Mouse (Mus musculus) neural tube, embryonic 15.5 days (tissue): ENCODE data around the gene Ppp1r27. TPM values are rescaled to one million over a fixed set of nuclear protein-coding genes. Genes with fewer than 3 reads are reported as not detected.
A peak's percentile ranks its signal among the peaks of the same experiment; 100 is the strongest.
"Not testable (repeated sequence)": the region's sequence is repeated elsewhere in the genome, so short reads cannot be mapped to it uniquely, and the experiment has no call there.

Experiments used
- ATAC-seq: fragments of 200-750 bp; cut with Nextera tagmentation; 2 replicates; pipeline ENCODE4 v1.8.0; 2017; ENCODE audit warnings: mild to moderate bottlenecking, moderate TSS enrichment, moderate library complexity; ENCODE audit not compliant: low FRiP score
- H3K27ac ChIP-seq: fragments of 300-500 bp; sonication (generic); replicated peaks from 2 replicates; pipeline ENCODE4 v1.5.1; 2015; ENCODE audit warnings: mild to moderate bottlenecking, inconsistent platforms
- H3K27me3 ChIP-seq: fragments of 300-500 bp; sonication (generic); replicated peaks from 2 replicates; pipeline ENCODE4 v1.6.1; 2015; ENCODE audit warnings: inconsistent platforms
- H3K36me3 ChIP-seq: fragments of 300-500 bp; sonication (generic); 2 replicates; pipeline ENCODE4 v1.6.1; 2015; ENCODE audit warnings: inconsistent platforms
- H3K4me1 ChIP-seq: fragments of 300-500 bp; sonication (generic); 2 replicates; pipeline ENCODE4 v1.6.1; 2015; ENCODE audit warnings: inconsistent platforms
- H3K4me2 ChIP-seq: fragments of 300-500 bp; sonication (generic); 2 replicates; pipeline ENCODE4 v1.6.1; 2015; ENCODE audit warnings: inconsistent platforms, mild to moderate bottlenecking, moderate library complexity
- H3K4me3 ChIP-seq: fragments of 300-500 bp; sonication (generic); replicated peaks from 2 replicates; pipeline ENCODE4 v1.5.1; 2015; ENCODE audit warnings: mild to moderate bottlenecking, inconsistent platforms
- H3K9ac ChIP-seq: fragments of 300-500 bp; sonication (generic); replicated peaks from 2 replicates; pipeline ENCODE4 v1.6.1; 2015; ENCODE audit warnings: mild to moderate bottlenecking, inconsistent platforms
- H3K9me3 ChIP-seq: fragments of 300-500 bp; sonication (generic); replicated peaks from 2 replicates; pipeline ENCODE4 v1.6.1; 2016; ENCODE audit warnings: inconsistent platforms
- whole genome bisulfite sequencing: fragments of 180-500 bp; shearing (Covaris S2); methylation state at CpG from one replicate; pipeline ENCODE4 v1.1.7; 2015; ENCODE audit warnings: mixed read lengths; 5-methylcytosine and 5-hydroxymethylcytosine counted together
- polyA plus RNA-seq: library from polyadenylated mRNA; unstranded; fragments of >200 nt; fragmentation: Nextera tagmentation; extraction: Ambion mirVana; gene quantifications from 2 replicates; pipeline ENCODE4 v1.2.1, GENCODE M21; 2015

Ppp1r27 gene
- polyA plus RNA-seq, 1 experiment from 2014 or later = 0.69 TPM

DNA sequence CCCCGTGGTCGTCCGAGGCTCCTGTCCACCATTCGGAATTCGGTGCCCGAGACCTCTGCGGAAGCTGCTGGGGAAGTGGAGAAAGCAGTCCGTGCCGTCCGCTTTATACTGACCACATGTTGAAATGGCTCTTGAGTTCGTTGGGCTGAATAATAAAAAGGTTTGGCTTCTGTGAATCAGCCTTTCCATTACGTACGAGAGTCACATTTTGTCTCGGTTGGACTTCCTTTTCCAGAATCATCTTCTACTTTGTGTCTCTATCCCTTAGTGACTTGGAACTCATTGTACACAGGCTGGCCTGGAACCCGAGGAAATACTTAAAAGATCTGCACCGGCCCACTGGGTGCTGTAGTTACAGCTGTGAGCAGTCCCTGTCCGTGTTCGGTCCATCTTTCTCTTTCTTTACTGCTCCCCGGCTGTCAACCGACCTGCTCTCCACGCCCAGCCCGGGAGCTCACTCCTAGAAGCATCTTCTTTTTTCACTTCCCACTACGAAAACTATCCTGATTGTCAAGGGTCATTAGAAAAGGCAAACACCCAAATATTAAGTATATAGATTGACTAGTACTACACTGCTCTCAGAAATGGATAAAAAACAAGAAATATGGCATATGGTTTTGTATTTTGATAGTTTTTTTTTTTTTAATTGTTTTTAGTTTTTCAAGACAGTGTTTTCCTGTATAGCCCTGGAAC, 22.8 kb upstream of the Ppp1r27 start:
- H3K4me1 ChIP-seq = peaks cover 25% of the 10 kb centered on the region
- ATAC-seq = peak; percentile 9
- WGBS = under 1% methylated on average over 23 of the region's 23 CpGs

DNA sequence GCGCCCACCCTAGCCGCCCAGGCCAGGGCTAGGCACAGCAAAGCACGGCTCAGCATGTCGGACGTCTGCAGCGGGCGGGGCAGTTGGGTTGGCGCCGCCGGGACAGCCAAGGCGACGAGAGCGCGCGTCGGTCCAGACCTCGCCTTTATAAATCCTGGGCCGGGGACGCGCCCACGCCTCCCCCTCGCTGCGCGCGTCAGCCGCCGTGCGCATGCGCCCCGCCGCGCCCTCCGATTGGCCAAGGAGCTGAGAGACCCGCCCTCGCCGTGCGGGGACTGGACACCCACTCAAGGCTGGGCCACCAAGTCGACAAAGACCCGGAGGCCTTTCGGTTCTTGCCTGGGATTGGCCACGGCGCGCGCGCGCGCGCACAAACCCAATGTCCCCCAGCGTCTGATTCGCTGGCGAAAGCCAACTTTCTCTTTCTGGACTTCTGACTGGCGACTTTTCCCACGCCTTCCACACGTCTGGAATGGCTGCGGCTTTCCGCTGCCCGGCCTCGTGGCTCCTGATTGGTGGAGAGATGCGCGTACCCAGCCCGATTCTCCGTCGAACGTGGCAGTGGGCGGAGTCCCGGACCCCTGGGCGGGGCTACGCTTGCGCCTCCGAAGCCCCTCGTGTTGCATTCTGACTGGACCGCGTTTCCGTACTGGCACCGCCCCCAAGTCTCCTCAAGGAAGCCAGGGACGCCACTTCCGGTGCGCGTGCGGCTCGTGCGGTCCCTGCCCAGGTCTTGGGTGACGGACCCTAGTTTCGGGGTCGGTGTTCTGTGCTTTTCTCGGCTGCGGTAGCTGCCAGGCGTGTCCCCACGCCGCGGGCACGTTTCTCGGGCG, 22.0 kb upstream of the Ppp1r27 start, which contains the start of gene P4hb:
Gene P4hb, minus strand, starts transcription at position 502 of the 833 bp plus-strand sequence.
- peaks cover 27% of the 10 kb centered on the region for H3K4me1 ChIP-seq
- peak within 1 kb of the TSS; percentile 82 for H3K9ac ChIP-seq
- ATAC-seq = peak; percentile 97
- H3K4me3 ChIP-seq = peak within 1 kb of the TSS; percentile 83
- peak within 1 kb of the TSS; percentile 88 for H3K4me2 ChIP-seq
- H3K27me3 ChIP-seq = no peaks in the 10 kb centered on the region
- H3K9me3 ChIP-seq = no peaks in the 10 kb centered on the region
- peak within 1 kb of the TSS; percentile 91 for H3K27ac ChIP-seq
- peaks cover 37% of the 10 kb centered on the region for H3K36me3 ChIP-seq
- WGBS = under 1% methylated on average over 94 of the region's 94 CpGs

More for the DNA sequence above, 22.8 kb upstream of the Ppp1r27 start:
- Histone ChIP-seq H3K4me2 (peak overlapping the region; percentile 88), H3K9me3 (no peaks in the 10 kb centered on the region), H3K27ac (peak overlapping the region; percentile 91), H3K27me3 (no peaks in the 10 kb centered on the region), H3K4me3 (peak overlapping the region; percentile 83), H3K36me3 (peaks cover 37% of the 10 kb centered on the region), H3K9ac (peak overlapping the region; percentile 74)

- Histone ChIP-seq H3K27ac (peak overlapping the region; percentile 91), H3K27me3 (no peaks in the 10 kb centered on the region), H3K9ac (peak overlapping the region; percentile 82), H3K36me3 (peaks cover 37% of the 10 kb centered on the region), H3K9me3 (no peaks in the 10 kb centered on the region), H3K4me1 (peaks cover 28% of the 10 kb centered on the region), H3K4me3 (peak overlapping the region; percentile 83), H3K4me2 (peak overlapping the region; percentile 82)
- WGBS = under 1% methylated on average over 20 of the region's 24 CpGs
- peak; percentile 37; the same call in 1 of the 2 replicates for ATAC-seq
Observed at GRCm38 (mm10) chr11:120572417-120572751, 21.5 kb upstream of the Ppp1r27 start.

- Histone ChIP-seq H3K4me3 (peak overlapping the region; percentile 83), H3K27me3 (no peaks in the 10 kb centered on the region), H3K9ac (peak overlapping the region; percentile 82), H3K4me1 (peaks cover 28% of the 10 kb centered on the region), H3K36me3 (peaks cover 39% of the 10 kb centered on the region), H3K27ac (peak overlapping the region; percentile 91), H3K9me3 (no peaks in the 10 kb centered on the region), H3K4me2 (peak overlapping the region; percentile 82)
- WGBS = 14% methylated on average over 11 of the region's 11 CpGs
- ATAC-seq = no peak
Observed at GRCm38 (mm10) chr11:120571754-120572416, 21.0 kb upstream of the Ppp1r27 start.

DNA sequence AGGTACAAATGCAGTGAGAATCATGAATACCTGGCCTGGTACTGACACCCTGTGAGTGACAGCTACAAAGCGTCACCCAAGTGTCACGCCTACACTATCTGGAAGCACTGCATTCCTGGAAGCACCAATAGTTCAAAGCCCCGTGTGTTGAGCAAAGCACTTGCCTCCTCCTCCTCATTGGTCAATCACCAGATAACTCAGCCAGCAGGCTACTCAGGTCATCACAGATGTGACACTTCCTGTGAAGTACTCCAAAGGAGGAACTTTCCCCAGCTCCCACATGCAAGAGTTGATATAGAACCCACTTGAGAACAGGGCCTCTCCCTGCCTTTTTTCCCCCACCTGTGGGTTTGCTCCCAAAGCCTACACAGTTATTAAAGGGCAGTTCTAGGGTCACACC, 20.2 kb upstream of the Ppp1r27 start:
- peaks cover 45% of the 10 kb centered on the region for H3K36me3 ChIP-seq
- 88% methylated on average over 3 of the region's 3 CpGs for WGBS

GRCm38 (mm10) chr11:120568324-120568723, 17.4 kb upstream of the Ppp1r27 start:
- H3K27ac ChIP-seq = no peak overlapping the region
- H3K9ac ChIP-seq = no peak overlapping the region
- H3K27me3 ChIP-seq = no peaks in the 10 kb centered on the region
- no peak overlapping the region for H3K4me2 ChIP-seq
- no peak overlapping the region for H3K4me3 ChIP-seq
- 91% methylated on average over 6 of the region's 6 CpGs for WGBS
- no peak for ATAC-seq
- H3K4me1 ChIP-seq = peaks cover 16% of the 10 kb centered on the region
- H3K9me3 ChIP-seq = no peaks in the 10 kb centered on the region
- peaks cover 73% of the 10 kb centered on the region for H3K36me3 ChIP-seq

More for the DNA sequence above, 20.2 kb upstream of the Ppp1r27 start:
- Histone ChIP-seq H3K9me3 (no peaks in the 10 kb centered on the region), H3K4me3 (peak overlapping the region; percentile 83; the same call in 1 of the 2 replicates), H3K27ac (no peak overlapping the region), H3K4me1 (peaks cover 28% of the 10 kb centered on the region), H3K9ac (peak overlapping the region; percentile 82), H3K27me3 (no peaks in the 10 kb centered on the region), H3K4me2 (peak overlapping the region; percentile 82)
- ATAC-seq = no peak

- no peaks in the 10 kb centered on the region for H3K27me3 ChIP-seq
- H3K9ac ChIP-seq = no peak overlapping the region
- H3K4me1 ChIP-seq = 0 out of 2 replicates have a peak, but pooled peaks cover 4% of the 10 kb centered on the region
- ATAC-seq = no peak
- no peaks in the 10 kb centered on the region for H3K9me3 ChIP-seq
- WGBS = 90% methylated on average over 9 of the region's 9 CpGs
- no peak overlapping the region for H3K4me3 ChIP-seq
- H3K27ac ChIP-seq = no peak overlapping the region
- peaks cover 91% of the 10 kb centered on the region for H3K36me3 ChIP-seq
- H3K4me2 ChIP-seq = no peak overlapping the region
Observed at GRCm38 (mm10) chr11:120565114-120565513, 14.2 kb upstream of the Ppp1r27 start.

DNA sequence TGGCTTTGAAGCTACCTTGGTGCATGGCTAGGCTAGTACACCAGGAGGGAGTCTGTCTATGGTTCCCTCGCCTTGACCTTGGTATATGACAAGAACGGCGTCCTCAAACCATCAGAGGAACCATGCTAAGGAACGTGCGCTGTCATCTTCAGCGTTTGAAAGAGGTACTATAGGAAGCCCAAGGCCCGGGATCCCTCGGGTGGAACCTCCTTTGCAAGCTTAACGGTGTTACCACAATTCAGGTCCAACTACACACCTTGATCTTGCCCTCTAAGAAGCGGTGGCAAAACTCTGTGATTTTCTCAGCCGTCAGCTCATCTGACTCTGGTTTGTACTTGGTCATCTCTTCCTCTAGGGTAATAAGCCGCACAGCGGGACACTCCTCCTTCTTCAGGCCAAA, 12.0 kb upstream of the Ppp1r27 start:
- no peak overlapping the region for H3K27ac ChIP-seq
- no peak overlapping the region for H3K9ac ChIP-seq
- no peaks in the 10 kb centered on the region for H3K9me3 ChIP-seq
- no peaks in the 10 kb centered on the region for H3K27me3 ChIP-seq
- H3K4me3 ChIP-seq = no peak overlapping the region
- peaks cover 92% of the 10 kb centered on the region for H3K36me3 ChIP-seq
- no peak for ATAC-seq
- H3K4me2 ChIP-seq = no peak overlapping the region
- 97% methylated on average over 13 of the region's 13 CpGs for WGBS
- 0 out of 2 replicates have a peak, but pooled peaks cover 1% of the 10 kb centered on the region for H3K4me1 ChIP-seq

GRCm38 (mm10) chr11:120560952-120561728, 10.2 kb upstream of the Ppp1r27 start:
- peaks cover 74% of the 10 kb centered on the region for H3K36me3 ChIP-seq
- ATAC-seq = no peak
- no peaks in the 10 kb centered on the region for H3K4me1 ChIP-seq
- H3K4me3 ChIP-seq = no peak overlapping the region
- no peak overlapping the region for H3K9ac ChIP-seq
- 94% methylated on average over 13 of the region's 13 CpGs for WGBS
- H3K9me3 ChIP-seq = no peaks in the 10 kb centered on the region; the same call in 1 of the 2 replicates
- H3K27ac ChIP-seq = no peak overlapping the region
- H3K27me3 ChIP-seq = no peaks in the 10 kb centered on the region
- no peak overlapping the region for H3K4me2 ChIP-seq

DNA sequence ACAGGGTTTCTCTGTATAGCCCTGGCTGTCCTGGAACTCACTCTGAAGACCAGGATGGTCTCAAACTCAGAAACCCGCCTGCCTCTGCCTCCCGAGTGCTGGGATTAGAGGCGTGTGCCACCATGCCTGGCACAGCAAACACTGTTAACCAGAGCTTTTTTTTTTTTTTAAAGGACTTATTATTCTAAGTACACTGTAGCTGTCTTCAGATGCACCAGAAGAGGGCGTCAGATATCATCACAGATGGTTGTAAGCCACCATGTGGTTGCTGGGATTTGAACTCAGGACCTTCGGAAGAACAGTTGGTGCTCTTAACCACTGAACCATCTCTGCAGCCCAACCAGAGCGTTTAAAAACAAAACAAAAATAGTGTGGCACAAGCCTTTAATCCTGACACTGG, 7.9 kb upstream of the Ppp1r27 start:
- H3K4me3 ChIP-seq, H3K27me3 ChIP-seq, H3K4me1 ChIP-seq, H3K9me3 ChIP-seq, H3K27ac ChIP-seq, H3K9ac ChIP-seq, H3K4me2 ChIP-seq, ATAC-seq: not testable (repeated sequence)
- peaks cover 52% of the 10 kb centered on the region for H3K36me3 ChIP-seq
- 90% methylated on average over 6 of the region's 6 CpGs for WGBS

DNA sequence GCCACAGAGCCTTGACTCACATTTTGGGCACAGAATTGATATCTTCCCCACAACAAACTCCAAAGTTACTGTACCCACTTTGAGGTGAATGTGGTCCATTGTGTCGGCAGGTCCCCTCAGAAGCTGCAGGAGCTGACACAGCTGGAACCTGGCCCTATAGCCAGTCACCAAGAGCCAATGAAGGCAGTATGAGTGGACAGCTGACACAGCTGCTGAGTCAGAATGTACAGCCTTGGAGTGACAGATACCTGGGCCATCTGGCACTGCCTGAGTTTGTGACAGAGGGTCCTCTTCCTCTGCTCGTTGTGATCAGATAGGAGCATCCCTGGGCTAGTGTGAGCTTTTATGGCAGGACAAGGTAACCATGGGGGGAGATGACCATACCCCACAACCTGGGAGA, 4.3 kb upstream of the Ppp1r27 start:
- 92% methylated on average over 2 of the region's 2 CpGs for WGBS
- peaks cover 7% of the 10 kb centered on the region for H3K4me1 ChIP-seq

More for the DNA sequence above, 4.3 kb upstream of the Ppp1r27 start:
- no peak overlapping the region for H3K27ac ChIP-seq
- H3K27me3 ChIP-seq = no peaks in the 10 kb centered on the region
- H3K4me2 ChIP-seq = no peak overlapping the region
- no peaks in the 10 kb centered on the region; the same call in 1 of the 2 replicates for H3K9me3 ChIP-seq
- no peak overlapping the region for H3K9ac ChIP-seq
- peaks cover 17% of the 10 kb centered on the region for H3K36me3 ChIP-seq
- ATAC-seq = no peak
- no peak overlapping the region for H3K4me3 ChIP-seq
